Mouse (Mus musculus): ENCODE measurements around the gene Stag1.

The Stag1 gene

GRCm38 (mm10) chr9:100969461-100969860, 371.9 kb downstream of the Stag1 start:
- no peak for DNase-seq

GRCm38 (mm10) chr9:100978666-100979065, 381.1 kb downstream of the Stag1 start:
- DNase-seq: no peak

DNA sequence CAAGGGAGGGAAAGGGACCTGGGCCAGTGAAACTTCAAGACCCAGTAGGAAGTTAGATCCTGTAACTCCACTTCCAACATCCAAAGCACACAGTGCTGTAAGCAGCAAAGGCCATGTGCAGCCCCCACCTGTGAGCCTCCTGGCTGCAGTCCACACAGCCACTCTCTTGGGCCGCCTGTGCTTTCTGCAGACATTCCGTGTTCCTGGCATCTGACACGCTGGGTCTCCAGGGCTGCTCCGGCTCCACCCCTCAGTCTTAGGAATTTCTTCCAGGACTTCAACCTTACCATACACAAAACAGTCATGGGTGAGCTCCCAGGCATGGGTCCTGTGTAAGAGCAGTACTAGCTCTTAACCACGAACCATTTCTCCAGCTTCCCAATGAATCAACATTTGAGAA, 381.7 kb downstream of the Stag1 start:
- DNase-seq: no peak

DNA sequence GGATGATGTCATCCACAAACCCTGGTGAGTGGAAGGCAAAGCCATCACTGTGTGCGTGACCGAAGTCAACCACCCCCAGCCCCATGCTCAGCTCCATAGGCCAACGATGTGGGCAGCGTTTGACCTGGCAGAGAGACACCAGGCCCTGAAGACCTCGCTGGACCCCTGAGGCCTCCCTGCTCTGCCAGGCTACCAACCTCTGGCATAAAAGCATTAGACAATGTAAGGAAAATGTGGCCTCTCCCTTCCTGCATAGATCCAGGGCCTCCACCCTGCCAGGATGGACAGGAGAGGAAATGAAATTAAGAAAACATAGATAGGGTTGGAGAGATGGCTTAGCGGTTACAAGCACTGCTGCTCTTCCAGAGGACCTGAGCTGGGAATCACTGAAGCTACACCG, 385.2 kb downstream of the Stag1 start:
- DNase-seq: no peak

DNA sequence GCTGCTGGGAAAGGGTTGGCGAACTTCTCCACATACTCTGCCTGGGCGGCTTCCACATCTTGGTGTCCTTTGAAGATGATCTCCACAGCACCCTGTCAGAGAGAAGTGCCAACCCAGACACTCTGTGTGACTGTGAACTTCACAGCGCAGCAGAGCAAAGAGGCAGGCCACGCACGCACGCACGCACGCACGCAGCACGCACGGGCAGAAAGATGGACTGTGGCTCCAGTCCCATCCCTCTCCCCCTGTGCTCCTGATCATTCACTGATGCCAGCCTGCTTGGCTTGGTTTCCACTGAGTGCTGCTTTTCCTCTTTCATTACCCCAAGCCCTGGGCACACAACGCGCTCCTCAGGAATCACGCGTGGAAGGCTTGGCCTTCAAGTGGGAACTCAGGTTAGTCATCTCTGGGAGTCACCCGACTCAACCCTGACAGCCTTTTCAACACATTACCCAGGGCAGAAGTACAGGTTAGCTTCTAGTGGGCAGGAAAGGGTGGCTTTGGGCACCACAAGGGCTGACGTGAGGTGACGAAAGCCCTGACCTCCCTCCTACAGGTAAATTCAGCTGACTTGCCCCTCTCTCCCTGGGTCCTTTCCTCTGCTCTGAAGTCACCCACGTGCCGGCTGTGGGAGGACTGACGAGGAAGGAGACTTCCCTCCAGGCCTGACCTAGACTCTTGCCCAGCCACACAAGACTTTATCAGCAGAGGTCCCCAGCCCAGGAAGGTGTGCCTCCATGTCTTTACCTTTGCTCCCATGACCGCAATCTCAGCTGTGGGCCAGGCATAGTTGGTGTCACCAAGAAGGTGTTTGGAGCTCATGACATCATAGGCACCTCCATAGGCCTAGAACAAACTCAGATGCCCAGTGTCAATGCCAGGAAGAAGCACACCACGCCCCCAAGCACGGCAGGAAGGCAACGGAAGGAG, 387.0 kb downstream of the Stag1 start:
- DNase-seq: no peak

DNA sequence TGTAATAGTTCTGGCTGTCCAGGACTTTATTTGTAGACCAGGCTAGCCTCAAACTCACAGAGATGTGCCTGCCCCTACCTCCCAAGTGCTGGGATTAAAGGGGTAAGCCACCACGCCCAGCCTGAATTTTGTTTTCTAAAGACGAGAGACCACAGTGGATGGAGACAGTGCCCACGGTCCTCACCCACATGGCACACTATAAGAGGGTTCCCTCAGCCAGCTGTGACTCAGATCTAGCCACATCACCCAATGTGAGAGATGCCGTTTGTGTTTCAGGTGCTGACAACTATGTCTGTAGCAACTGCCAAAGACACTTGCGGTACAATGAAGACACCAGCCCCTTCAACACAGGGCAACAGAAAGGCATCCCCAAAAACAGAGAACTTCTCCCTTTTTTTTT, 389.4 kb downstream of the Stag1 start:
- no peak for DNase-seq

GRCm38 (mm10) chr9:100987850-100988249, 390.3 kb downstream of the Stag1 start:
- DNase-seq: no peak

GRCm38 (mm10) chr9:100990609-100991008, 393.0 kb downstream of the Stag1 start:
- no peak for DNase-seq

GRCm38 (mm10) chr9:100991321-100991720, 393.7 kb downstream of the Stag1 start:
- DNase-seq: no peak

- no peak for DNase-seq
These were observed 394.6 kb downstream of the Stag1 start for GRCm38 (mm10) chr9:100992191-100992590.

GRCm38 (mm10) chr9:100993937-100994336, 396.3 kb downstream of the Stag1 start:
- no peak for DNase-seq

GRCm38 (mm10) chr9:100997138-100997537, 399.5 kb downstream of the Stag1 start:
- DNase-seq: no peak

- no peak for DNase-seq
These were observed 404.5 kb downstream of the Stag1 start for GRCm38 (mm10) chr9:101002053-101002452.

DNA sequence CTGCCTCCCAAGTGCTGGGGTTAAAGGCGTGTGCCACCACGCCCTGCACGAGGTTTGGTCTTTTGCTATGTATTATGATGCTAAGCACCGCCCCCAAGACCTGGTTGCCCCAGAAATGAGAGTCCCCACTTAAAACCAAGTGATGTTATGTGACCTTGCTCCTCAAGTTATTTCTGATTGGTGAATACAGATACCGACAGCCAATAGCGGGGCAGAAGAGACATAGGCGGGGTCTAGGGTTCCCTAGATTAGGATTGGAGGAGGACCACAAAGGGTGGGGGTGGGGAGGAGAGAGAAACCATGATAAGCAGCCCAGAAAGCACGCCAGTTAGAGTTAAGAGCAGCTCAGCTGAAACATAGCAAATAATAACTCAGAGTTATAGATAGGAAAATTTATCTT, 405.2 kb downstream of the Stag1 start:
- DNase-seq: no peak

DNA sequence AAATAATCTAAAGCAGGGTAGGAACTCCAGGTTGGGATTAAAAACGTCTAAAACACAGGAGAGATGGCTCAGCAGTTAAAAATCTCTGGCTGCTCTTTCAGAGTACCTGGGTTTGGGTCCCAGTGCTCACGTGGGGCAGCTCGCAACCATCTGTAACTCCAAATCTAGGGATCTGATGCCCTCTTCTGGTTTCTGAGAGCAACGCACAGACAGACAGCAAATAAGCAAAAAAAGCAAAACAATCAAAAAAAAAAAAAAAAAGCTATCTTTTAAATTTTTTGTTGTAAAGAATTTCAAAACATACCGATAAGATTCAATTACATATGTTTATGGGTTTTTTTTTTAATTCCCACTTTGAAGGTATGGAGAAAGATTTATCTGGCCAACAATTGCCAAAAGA, 405.7 kb downstream of the Stag1 start:
- no peak for DNase-seq

DNA sequence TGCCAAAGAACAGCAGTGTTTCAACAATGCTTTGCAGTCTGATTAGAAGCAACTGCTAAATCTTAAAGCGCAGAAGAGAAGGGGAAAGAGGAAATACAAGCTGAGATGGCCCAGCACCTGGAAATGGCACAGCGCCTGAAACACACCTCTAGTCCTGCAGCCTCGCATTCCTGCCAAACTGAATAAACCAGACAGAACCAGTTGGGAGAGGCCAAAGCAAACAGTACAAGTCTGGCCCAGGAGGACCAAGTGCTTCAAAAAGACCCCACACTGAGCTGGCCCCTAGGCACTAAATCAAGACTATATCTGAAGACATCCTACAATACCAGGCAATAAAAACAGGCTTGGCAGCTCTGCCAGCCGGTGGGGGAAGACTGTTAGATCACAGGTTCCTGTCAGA, 408.3 kb downstream of the Stag1 start:
- DNase-seq: no peak
